Mouse (Mus musculus) heart, postnatal 0 days (tissue): Measurements from ENCODE around the gene Rorc. TPM values are rescaled to one million over a fixed set of nuclear protein-coding genes. Genes with fewer than 3 reads are reported as not detected.

Experiments used
- ATAC-seq: fragments of 200-750 bp; cut with Nextera tagmentation; 2 replicates; pipeline ENCODE4 v1.8.0; 2017; ENCODE audit warnings: low read depth, moderate number of reproducible peaks, moderate library complexity; ENCODE audit not compliant: insufficient read depth
- DNase-seq: peaks from one replicate; pipeline ENCODE4 v3.0.0-alpha.2; 2016; ENCODE audit warnings: low spot score
- H3K27ac ChIP-seq: fragments of 300-500 bp; sonication (generic); 2 replicates; pipeline ENCODE4 v1.5.1; 2014; ENCODE audit warnings: low read depth, mild to moderate bottlenecking
- H3K27me3 ChIP-seq: fragments of 300-500 bp; sonication (generic); 2 replicates; pipeline ENCODE4 v1.6.1; 2014; ENCODE audit warnings: low read length, mixed read lengths; ENCODE audit not compliant: control insufficient read depth, insufficient read depth
- H3K36me3 ChIP-seq: fragments of 300-500 bp; sonication (generic); replicated peaks from 2 replicates; pipeline ENCODE4 v1.6.1; 2014; ENCODE audit warnings: low read length, mixed read lengths; ENCODE audit not compliant: control insufficient read depth, insufficient read depth
- H3K4me1 ChIP-seq: fragments of 300-500 bp; sonication (generic); 2 replicates; pipeline ENCODE4 v1.6.1; 2014; ENCODE audit warnings: antibody characterized with exemption; ENCODE audit not compliant: control insufficient read depth, insufficient read depth
- H3K4me2 ChIP-seq: fragments of 300-500 bp; sonication (generic); 2 replicates; pipeline ENCODE4 v1.6.1; 2014; ENCODE audit warnings: low read depth, mild to moderate bottlenecking, low read length, moderate library complexity
- H3K4me3 ChIP-seq: fragments of 300-500 bp; sonication (generic); 2 replicates; pipeline ENCODE4 v1.5.1; 2014; ENCODE audit warnings: low read depth, low read length
- H3K9ac ChIP-seq: fragments of 300-500 bp; sonication (generic); replicated peaks from 2 replicates; pipeline ENCODE4 v1.6.1; 2014; ENCODE audit warnings: low read depth, low read length, mixed read lengths
- H3K9me3 ChIP-seq: fragments of 300-500 bp; sonication (generic); replicated peaks from 2 replicates; pipeline ENCODE4 v1.6.1; 2016; ENCODE audit warnings: low read length; ENCODE audit not compliant: control insufficient read depth
- CTCF ChIP-seq: IDR thresholded peaks from 2 replicates; pipeline ENCODE4 v1.5.1; 2016; ENCODE audit warnings: antibody characterized with exemption, control low read depth, low read depth
- EP300 ChIP-seq: IDR thresholded peaks from 2 replicates; pipeline ENCODE4 v1.6.1; 2016; ENCODE audit warnings: antibody characterized with exemption, low read depth
- WGBS: fragments of 180-500 bp; shearing (Covaris S2); extraction: QIAGEN DNeasy Blood & Tissue Kit; methylation state at CpG from one replicate; pipeline ENCODE4 v1.1.7; 2014; 5-methylcytosine and 5-hydroxymethylcytosine counted together
- polyA plus RNA-seq: library from polyadenylated mRNA; unstranded; fragments of >200 nt; fragmentation: Nextera tagmentation; extraction: Ambion mirVana; gene quantifications from 2 replicates; pipeline ENCODE4 v1.2.1, GENCODE M21; 2015
- total RNA-seq: library from RNA; depleted of rRNA; stranded (reverse); fragments of >200 nt; gene quantifications from 2 replicates; pipeline ENCODE4 v1.2.3, GENCODE M21; 2014; ENCODE audit warnings: low replicate concordance

Rorc gene
- total and polyA plus RNA-seq, 2 experiments from 2014 or later: 13.5 to 55.0 TPM

DNA sequence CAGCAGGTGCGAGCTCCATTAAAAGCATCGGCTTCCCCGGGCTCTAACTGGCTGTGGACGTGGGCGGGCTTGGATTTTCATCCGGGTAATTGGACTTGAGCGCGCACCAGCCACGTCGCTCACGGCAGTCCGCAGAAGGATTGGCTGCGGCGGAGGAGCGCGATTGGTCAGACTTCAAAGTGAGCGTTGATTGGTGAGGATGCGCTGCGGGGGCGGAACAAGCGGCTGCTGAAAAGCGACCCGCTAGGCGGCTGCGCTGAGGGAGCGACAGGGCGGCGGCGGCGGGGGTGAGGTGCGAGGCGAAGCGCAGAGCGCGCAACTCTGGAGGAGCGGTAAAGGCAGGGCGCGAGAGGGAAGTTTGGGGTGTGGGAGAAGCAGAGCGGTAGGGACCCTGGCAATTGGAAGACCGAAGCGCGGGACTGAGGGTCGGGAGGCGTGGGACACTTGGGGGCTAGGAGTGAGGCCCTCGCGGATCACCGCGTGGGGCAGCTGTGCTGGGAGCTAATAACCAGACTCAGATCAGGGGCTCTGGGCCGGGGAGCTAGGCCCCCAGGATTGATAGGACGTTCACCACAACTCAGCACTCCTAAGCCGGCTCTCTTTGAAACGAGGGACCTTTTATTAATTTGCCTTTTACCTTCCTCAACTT, 40.6 kb downstream of the Rorc start, which contains the start of gene Tdrkh:
Gene Tdrkh (plus strand): TSS at position 243 of the 649 bp plus-strand sequence.
- H3K27me3 ChIP-seq: no peaks in the 10 kb centered on the region
- H3K4me3 ChIP-seq: peak within 1 kb of the TSS; percentile 42
- no peaks in the 10 kb centered on the region for H3K36me3 ChIP-seq
- H3K9me3 ChIP-seq: no peaks in the 10 kb centered on the region
- H3K9ac ChIP-seq: peak within 1 kb of the TSS; percentile 15; the same call in 1 of the 2 replicates
- peak; percentile 96 for DNase-seq
- peaks cover 9% of the 10 kb centered on the region for H3K4me1 ChIP-seq
- TF ChIP-seq CTCF: peak; percentile 26; the same call in 1 of the 2 replicates
- TF ChIP-seq EP300: no peak
- no peak within 1 kb of the TSS for H3K27ac ChIP-seq
- H3K4me2 ChIP-seq: peak within 1 kb of the TSS; percentile 66
- WGBS: 7% methylated on average over 52 of the region's 52 CpGs
- ATAC-seq: peak; percentile 99

DNA sequence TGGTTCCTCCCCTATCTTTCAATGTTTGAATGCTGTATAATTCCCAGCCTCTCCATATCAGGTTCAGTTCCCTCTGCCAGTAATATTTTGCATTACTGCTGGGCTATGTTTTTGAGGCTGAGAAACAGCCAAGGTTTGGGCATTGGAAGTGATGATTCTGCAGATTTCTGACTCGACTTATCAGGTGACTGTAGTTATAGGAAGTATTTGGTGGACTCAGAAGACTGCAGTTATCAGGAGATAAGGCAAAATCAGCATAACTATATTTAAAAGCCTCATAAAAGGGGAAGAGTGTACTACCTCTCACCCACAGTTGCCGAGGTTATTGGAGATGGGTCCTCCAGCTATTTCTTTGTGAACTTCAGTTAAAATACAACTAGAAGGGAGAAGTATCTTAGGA, 58.4 kb downstream of the Rorc start:
- ATAC-seq (no peak), DNase-seq (no peak)
- Histone ChIP-seq H3K4me3 (no peak overlapping the region), H3K9me3 (no peaks in the 10 kb centered on the region), H3K4me1 (no peaks in the 10 kb centered on the region), H3K9ac (no peak overlapping the region), H3K27me3 (no peaks in the 10 kb centered on the region), H3K27ac (no peak overlapping the region), H3K4me2 (no peak overlapping the region), H3K36me3 (no peaks in the 10 kb centered on the region)
- TF ChIP-seq CTCF (no peak), EP300 (no peak)
- WGBS: 46% methylated on average over 2 of the region's 2 CpGs

DNA sequence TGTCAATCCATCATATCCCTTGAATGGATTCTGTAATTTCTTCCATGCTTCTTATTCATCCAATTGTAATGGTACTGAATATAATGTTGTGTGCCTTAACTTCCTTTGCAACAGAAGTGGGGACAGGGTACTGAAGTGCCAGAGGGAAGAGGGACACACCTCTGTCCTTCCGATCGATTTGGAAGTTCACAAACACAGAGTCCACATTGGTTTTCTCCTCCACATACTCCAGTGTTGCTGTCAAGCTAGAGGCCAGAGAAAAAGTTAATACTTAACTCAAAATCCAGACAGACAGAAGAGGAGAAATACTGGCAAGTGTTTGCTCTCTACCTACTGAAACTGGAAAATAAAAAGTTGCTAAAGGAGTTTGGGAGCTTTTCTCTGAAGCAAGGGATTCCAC, 61.7 kb downstream of the Rorc start:
- 96% methylated on average over 2 of the region's 2 CpGs for WGBS
- ATAC-seq (no peak), DNase-seq (no peak)
- no peak overlapping the region for H3K9ac ChIP-seq
- TF ChIP-seq EP300: no peak
- TF ChIP-seq CTCF: no peak
- H3K4me1 ChIP-seq: no peaks in the 10 kb centered on the region
- H3K27me3 ChIP-seq: no peaks in the 10 kb centered on the region
- H3K36me3 ChIP-seq: no peaks in the 10 kb centered on the region
- H3K9me3 ChIP-seq: no peaks in the 10 kb centered on the region
- H3K27ac ChIP-seq: no peak overlapping the region
- H3K4me2 ChIP-seq: no peak overlapping the region
- no peak overlapping the region for H3K4me3 ChIP-seq

DNA sequence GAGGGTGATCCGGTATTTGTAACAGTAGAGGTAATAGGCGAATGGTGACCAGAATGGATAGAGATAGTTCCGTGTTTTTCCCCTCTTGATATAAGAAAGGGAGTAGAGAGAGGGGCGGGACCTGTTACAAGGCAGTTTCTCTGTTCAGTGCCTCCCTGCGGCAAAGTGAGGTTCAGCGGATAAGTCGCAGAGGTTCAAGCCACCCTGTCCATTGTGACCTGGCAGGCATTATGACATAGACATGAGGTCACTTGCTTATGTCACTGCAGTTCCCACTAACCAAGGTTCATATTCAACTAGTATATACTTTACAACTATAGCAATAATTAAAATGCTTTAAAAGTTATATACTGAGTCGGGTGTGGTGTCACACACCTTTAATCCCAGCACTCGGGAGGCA, 63.8 kb downstream of the Rorc start:
- DNase-seq: no peak
- no peaks in the 10 kb centered on the region for H3K36me3 ChIP-seq
- H3K9me3 ChIP-seq: no peaks in the 10 kb centered on the region
- no peak for TF ChIP-seq CTCF
- TF ChIP-seq EP300: no peak
- H3K4me2 ChIP-seq: no peak overlapping the region
- ATAC-seq: no peak
- no peak overlapping the region for H3K27ac ChIP-seq
- no peak overlapping the region for H3K9ac ChIP-seq
- H3K4me1 ChIP-seq: no peaks in the 10 kb centered on the region
- no peak overlapping the region for H3K4me3 ChIP-seq
- WGBS: 70% methylated on average over 9 of the region's 9 CpGs
- H3K27me3 ChIP-seq: no peaks in the 10 kb centered on the region

DNA sequence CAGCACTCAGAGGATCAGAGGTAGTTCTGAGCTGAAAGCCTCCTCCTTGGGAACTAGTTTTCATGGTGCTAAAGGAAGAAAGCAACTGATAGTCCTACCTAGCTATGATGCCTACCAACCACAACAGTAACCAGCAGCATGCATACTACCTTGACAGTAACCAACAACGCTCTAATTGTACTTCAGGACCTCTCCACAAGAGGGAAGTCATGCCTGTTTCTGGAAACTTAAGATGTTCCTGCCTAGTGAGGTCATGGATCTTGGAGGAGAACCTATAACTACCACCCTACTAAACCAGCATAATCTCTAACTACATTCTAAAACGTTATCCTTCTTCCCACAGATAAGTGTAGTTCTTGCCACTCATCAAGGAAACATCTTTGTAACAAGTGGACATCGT, 68.6 kb downstream of the Rorc start:
- no peaks in the 10 kb centered on the region for H3K9me3 ChIP-seq
- H3K27ac ChIP-seq: no peak overlapping the region
- no peak overlapping the region for H3K4me2 ChIP-seq
- peaks cover 16% of the 10 kb centered on the region for H3K36me3 ChIP-seq
- no peak overlapping the region for H3K4me3 ChIP-seq
- no peak for TF ChIP-seq EP300
- peak; percentile 49 for TF ChIP-seq CTCF
- no peaks in the 10 kb centered on the region for H3K4me1 ChIP-seq
- no peak for ATAC-seq
- 31% methylated on average over 3 of the region's 3 CpGs for WGBS
- no peak overlapping the region for H3K9ac ChIP-seq
- H3K27me3 ChIP-seq: no peaks in the 10 kb centered on the region
- no peak for DNase-seq
